Comparison of ENCODE assay signal across 8 mouse cellular contexts in the genomic region with DNA sequence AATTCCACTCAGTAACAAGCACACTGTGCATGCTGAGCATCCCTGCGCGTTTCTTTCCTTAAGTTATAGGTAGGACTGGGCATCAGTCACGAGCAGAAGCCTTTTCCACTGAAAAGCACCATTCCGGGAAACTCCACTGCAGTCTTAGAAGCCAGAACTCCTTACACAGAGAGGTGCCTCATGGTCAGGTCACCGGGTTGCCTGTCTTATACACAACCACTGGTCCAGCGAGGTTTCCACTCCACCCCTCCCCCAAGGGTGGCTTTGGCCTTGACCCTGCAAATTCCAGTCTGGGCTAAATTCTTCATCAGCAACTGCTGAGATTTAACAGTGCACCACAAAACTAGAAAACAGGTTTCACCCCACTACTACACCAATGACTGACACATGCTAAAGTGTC. TPM values are rescaled to one million over a fixed set of nuclear protein-coding genes. Genes with fewer than 3 reads are reported as not detected.
DNase-seq lines count a peak whose midpoint lies in the region; ATAC-seq and TF ChIP-seq lines count a peak whose summit lies in the region.

No protein-coding gene starts in this region.

- H3K9ac ChIP-seq in limb, embryonic 11.5 days (ENCODE audit: low read length): no peak overlapping the region

- peak overlapping the region; percentile 97 for H3K4me2 ChIP-seq in limb, embryonic 11.5 days (ENCODE audit: low read depth, severe bottlenecking)

- TF ChIP-seq POLR2A in cortical plate, adult 2 months (IDR thresholded peaks at IDR 0.05; ENCODE audit: extremely low read depth, insufficient read depth, low read length): no peak
- no peak for TF ChIP-seq POLR2A in olfactory bulb, adult 2 months (IDR thresholded peaks at IDR 0.05; ENCODE audit: insufficient read depth, low read depth, low read length)

- H3K27me3 ChIP-seq in limb, embryonic 11.5 days (ENCODE audit: control insufficient read depth, insufficient read depth, low read length): no peaks in the 10 kb centered on the region

- peak overlapping the region; percentile 100 for H3K4me3 ChIP-seq in cortical plate, adult 2 months (ENCODE audit: insufficient read depth, low read length)
- no peak overlapping the region for H3K4me3 ChIP-seq in limb, embryonic 11.5 days (ENCODE audit: low read depth, low read length)
- H3K4me3 ChIP-seq in olfactory bulb, adult 2 months (ENCODE audit: insufficient read depth, low read depth, low read length): peak overlapping the region; percentile 52

- ATAC-seq in limb, embryonic 11.5 days (ENCODE audit: insufficient number of reproducible peaks, low FRiP score, low TSS enrichment, low read depth): no peak

- H3K36me3 ChIP-seq in limb, embryonic 11.5 days (ENCODE audit: control insufficient read depth, insufficient read depth, low read length): no peaks in the 10 kb centered on the region; the same call in 1 of the 2 replicates

- no peaks in the 10 kb centered on the region for H3K9me3 ChIP-seq in limb, embryonic 11.5 days (ENCODE audit: control insufficient read depth, low read length)

- peak; percentile 28 for DNase-seq in 416B (ENCODE audit: low read depth)
- DNase-seq in heart, postnatal 4 days: peak; percentile 22
- DNase-seq in limb, embryonic 11.5 days (ENCODE audit: low spot score): peak; percentile 37
- no peak for DNase-seq in spleen, adult 18-20 months
- DNase-seq in gastrocnemius, postnatal 10 days: no peak
- DNase-seq in c-Kit-positive CD71-positive TER-119-positive erythroid progenitor cells, embryonic 14.5 days (ENCODE audit: low spot score): no peak

- 33% methylated on average over 6 of the region's 6 CpGs for WGBS in limb, embryonic 11.5 days
- WGBS in olfactory bulb, adult 2 months: 47% methylated on average over 6 of the region's 6 CpGs

- TF ChIP-seq CTCF in cortical plate, adult 2 months (IDR thresholded peaks at IDR 0.05; ENCODE audit: extremely low read depth, insufficient read depth, low read length): no peak
- TF ChIP-seq CTCF in olfactory bulb, adult 2 months (IDR thresholded peaks at IDR 0.05; ENCODE audit: insufficient read depth, low read depth, low read length): no peak

- no peak overlapping the region for H3K27ac ChIP-seq in cortical plate, adult 2 months (ENCODE audit: insufficient read depth, low read length)
- no peak overlapping the region for H3K27ac ChIP-seq in limb, embryonic 11.5 days (replicated peaks; ENCODE audit: low read depth, low read length)
- no peak overlapping the region for H3K27ac ChIP-seq in olfactory bulb, adult 2 months (ENCODE audit: insufficient read depth, low read depth, low read length)

- no peaks in the 10 kb centered on the region for H3K4me1 ChIP-seq in cortical plate, adult 2 months (ENCODE audit: control insufficient read depth, insufficient read depth, low read length)
- 0 out of 2 replicates have a peak, but pooled peaks cover 4% of the 10 kb centered on the region for H3K4me1 ChIP-seq in limb, embryonic 11.5 days (ENCODE audit: control insufficient read depth, insufficient read depth, low read length)
- peaks cover 7% of the 10 kb centered on the region for H3K4me1 ChIP-seq in olfactory bulb, adult 2 months (ENCODE audit: control insufficient read depth, insufficient read depth, low read length)

RNA-seq across cellular contexts. Expression of a gene that starts 1.3 kb away (rescaled TPM):
- 146 and 170 TPM in 2 replicates for polyA plus RNA-seq in cortical plate, adult 2 months (2012; rRNA removed)
- 10 to 100 TPM; 19.9 to 20.0 TPM for total RNA-seq in heart, postnatal 4 days (2021)
- polyA plus RNA-seq in limb, embryonic 11.5 days (2014; fragmentation: Nextera tagmentation; extraction: Ambion mirVana): 5.6 and 6.1 TPM in 2 replicates
- not detected in 2 replicates for polyA plus RNA-seq in olfactory bulb, adult 2 months (2012; ENCODE audit: insufficient read depth, insufficient read length, low replicate concordance, missing spikeins)
- 1 to 10 TPM; 2.9 to 3.8 TPM for total RNA-seq in gastrocnemius, postnatal 10 days (2021)

RNA-seq across cellular contexts. Expression of a gene that starts 56.0 kb away (rescaled TPM):
- 5.9 and 9.1 TPM in 2 replicates for polyA plus RNA-seq in cortical plate, adult 2 months (2012; rRNA removed)
- 10 to 100 TPM; 53.6 to 56.8 TPM for total RNA-seq in heart, postnatal 4 days (2021)
- 13.8 and 14.7 TPM in 2 replicates for polyA plus RNA-seq in limb, embryonic 11.5 days (2014; fragmentation: Nextera tagmentation; extraction: Ambion mirVana)
- not detected in 2 replicates for polyA plus RNA-seq in olfactory bulb, adult 2 months (2012; ENCODE audit: insufficient read depth, insufficient read length, low replicate concordance, missing spikeins)
- total RNA-seq in gastrocnemius, postnatal 10 days (2021): 10 to 100 TPM; 54.3 to 69.6 TPM

Comparison
In these comparisons a context has a peak if more than half of its experiments do, and no peak if none do; other contexts are left out.
1. DNase-seq: peak in 416B (single experiment), heart, postnatal 4 days (single experiment) and limb, embryonic 11.5 days (single experiment); none in spleen, adult 18-20 months (0 of 2), gastrocnemius, postnatal 10 days (single experiment) and c-Kit-positive CD71-positive TER-119-positive erythroid progenitor cells, embryonic 14.5 days (single experiment).
2. RNA of a gene that starts 1.3 kb away (polyA plus RNA-seq): 146 to 170 TPM in cortical plate, adult 2 months; 5.6 to 6.1 TPM in limb, embryonic 11.5 days and not detected in olfactory bulb, adult 2 months; every median in the first group is over 10 times any median in the second.